Mouse (Mus musculus) CH12.LX (cell line): ENCODE data around the gene Rtkn2.

Experiments used
- BHLHE40 ChIP-seq: IDR thresholded peaks from 2 replicates; pipeline ENCODE4 v1.6.1; 2011; ENCODE audit warnings: mild to moderate bottlenecking, low read depth, low read length, improper control_type of control experiment
- CHD2 ChIP-seq: IDR thresholded peaks from 2 replicates; pipeline ENCODE4 v1.6.1; 2011; ENCODE audit warnings: low read length, improper control_type of control experiment
- CTCF ChIP-seq, 2 experiments: IDR thresholded peaks in 1 of 2; conservative IDR thresholded peaks in 1 of 2; 2 replicates each; pipeline ENCODE4 v1.5.1; 2011 to 2012; ENCODE audit warnings: low read depth in 2 of 2, low read length in 2 of 2, improper control_type of control experiment in 1 of 2, inconsistent platforms in 1 of 2, mild to moderate bottlenecking in 1 of 2, moderate library complexity in 1 of 2
- GABPA ChIP-seq: IDR thresholded peaks from 2 replicates; pipeline ENCODE4 v1.6.1; 2012; ENCODE audit warnings: low read depth, low read length, improper control_type of control experiment, inconsistent platforms; ENCODE audit not compliant: insufficient replicate concordance
- KAT2A ChIP-seq: IDR thresholded peaks from 2 replicates; pipeline ENCODE4 v1.6.1; 2012; ENCODE audit warnings: low read length, improper control_type of control experiment, inconsistent platforms; ENCODE audit not compliant: insufficient replicate concordance
- MEF2A ChIP-seq: IDR thresholded peaks from 2 replicates; pipeline ENCODE4 v1.6.1; 2014; ENCODE audit warnings: low read depth, mild to moderate bottlenecking, inconsistent platforms, low read length, improper control_type of control experiment, borderline replicate concordance
- POLR2A ChIP-seq: IDR thresholded peaks from 2 replicates; pipeline ENCODE4 v1.6.1; 2011; ENCODE audit warnings: low read depth, mild to moderate bottlenecking, improper control_type of control experiment, low read length
- POLR2AphosphoS2 ChIP-seq: IDR thresholded peaks from 2 replicates; pipeline ENCODE4 v1.6.1; 2011; ENCODE audit warnings: low read depth, low read length, improper control_type of control experiment
- TCF12 ChIP-seq: IDR thresholded peaks from 2 replicates; pipeline ENCODE4 v1.6.1; 2014; ENCODE audit warnings: low read depth, mild to moderate bottlenecking, inconsistent platforms, low read length, improper control_type of control experiment
- USF1 ChIP-seq: IDR thresholded peaks from 2 replicates; pipeline ENCODE4 v1.6.1; 2014; ENCODE audit warnings: low read depth, mild to moderate bottlenecking, inconsistent platforms, low read length, improper control_type of control experiment
- ZC3H11A ChIP-seq: IDR thresholded peaks from 2 replicates; pipeline ENCODE4 v1.6.1; 2012; ENCODE audit warnings: low read depth, mild to moderate bottlenecking, inconsistent platforms, low read length, improper control_type of control experiment
- ZKSCAN1 ChIP-seq: IDR thresholded peaks from 2 replicates; pipeline ENCODE4 v1.6.1; 2012; ENCODE audit warnings: low read depth, inconsistent platforms, low read length, improper control_type of control experiment, borderline replicate concordance

- no peak for TF ChIP-seq POLR2AphosphoS2
- no peak for TF ChIP-seq CTCF (conservative IDR thresholded peaks at IDR 0.05 in 1 of 2, IDR thresholded peaks at IDR 0.05 in 1 of 2; ENCODE audit: low read depth in 2 of 2, low read length in 2 of 2)
- no peak for TF ChIP-seq POLR2A
- no peak for TF ChIP-seq CHD2
- TF ChIP-seq MEF2A = no peak
- TF ChIP-seq ZC3H11A = no peak
- no peak for TF ChIP-seq ZKSCAN1
- no peak for TF ChIP-seq USF1
- TF ChIP-seq KAT2A = no peak
- no peak for TF ChIP-seq GABPA
- TF ChIP-seq BHLHE40 = no peak
- TF ChIP-seq TCF12 = no peak
These were observed 115.8 kb downstream of the Rtkn2 start for GRCm38 (mm10) chr10:68095136-68095535.
